Mouse (Mus musculus) spleen, embryonic (tissue): ENCODE results near the gene Grik5.
"Not testable (repeated sequence)": the region's sequence is repeated elsewhere in the genome, so short reads cannot be mapped to it uniquely, and the experiment has no call there.

Source experiments
- CTCF ChIA-PET: fragments of 350-600 bp; sonication (Branson Sonifier 250); formaldehyde crosslinking; loops from one replicate; lab custom pipeline; 2022; lab: Charles Lee

Gene Grik5

DNA sequence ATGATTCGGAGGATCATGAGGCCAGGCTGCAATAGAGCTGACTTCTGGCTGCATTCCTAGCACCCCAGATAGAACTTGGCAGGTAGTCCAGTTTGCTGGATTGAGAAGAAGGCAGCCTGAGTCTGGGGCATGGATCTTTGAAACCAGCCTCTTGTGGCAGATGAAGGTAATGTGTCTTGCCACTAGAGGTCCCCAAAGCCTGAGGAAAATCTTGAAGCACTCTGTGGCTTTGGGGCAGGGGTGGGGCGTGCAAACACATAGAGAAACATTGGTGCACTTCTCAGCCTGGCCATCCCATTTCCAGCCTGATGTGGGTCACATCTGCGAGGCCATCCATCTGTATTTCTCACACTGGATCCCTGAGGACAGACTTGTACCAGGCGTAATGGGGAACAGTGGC is 10.4 kb upstream of the Grik5 start:
- CTCF ChIA-PET, result interaction anchor here (0.5 kb wide), 1 partner anchor 162 kb away, joined by 3 read pairs; no protein-coding TSS in a partner anchor

GRCm38 (mm10) chr7:25080431-25080830 is 8.3 kb upstream of the Grik5 start:
- CTCF ChIA-PET, result no interaction called here

- CTCF ChIA-PET, result no interaction called here
Measured at GRCm38 (mm10) chr7:25079496-25080026, 7.4 kb upstream of the Grik5 start.

DNA sequence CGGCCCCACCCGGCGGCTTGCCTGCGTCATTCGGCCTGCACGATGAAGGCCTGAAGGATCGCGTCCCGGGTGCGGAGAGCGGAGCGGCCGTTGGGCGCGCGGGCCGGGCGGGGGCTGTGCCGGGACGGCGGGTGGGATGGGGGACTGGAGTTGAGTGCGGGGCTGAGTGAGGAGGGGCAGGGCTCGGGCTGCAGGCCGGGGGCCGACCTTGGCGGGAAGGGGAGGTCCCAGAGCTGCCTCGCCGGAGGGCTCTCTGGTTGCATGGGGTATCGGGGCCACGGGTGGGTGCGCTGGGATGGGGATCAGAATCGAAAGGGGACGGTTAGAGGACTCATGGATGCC is 5.2 kb upstream of the Grik5 start:
- CTCF ChIA-PET, result no interaction called here

DNA sequence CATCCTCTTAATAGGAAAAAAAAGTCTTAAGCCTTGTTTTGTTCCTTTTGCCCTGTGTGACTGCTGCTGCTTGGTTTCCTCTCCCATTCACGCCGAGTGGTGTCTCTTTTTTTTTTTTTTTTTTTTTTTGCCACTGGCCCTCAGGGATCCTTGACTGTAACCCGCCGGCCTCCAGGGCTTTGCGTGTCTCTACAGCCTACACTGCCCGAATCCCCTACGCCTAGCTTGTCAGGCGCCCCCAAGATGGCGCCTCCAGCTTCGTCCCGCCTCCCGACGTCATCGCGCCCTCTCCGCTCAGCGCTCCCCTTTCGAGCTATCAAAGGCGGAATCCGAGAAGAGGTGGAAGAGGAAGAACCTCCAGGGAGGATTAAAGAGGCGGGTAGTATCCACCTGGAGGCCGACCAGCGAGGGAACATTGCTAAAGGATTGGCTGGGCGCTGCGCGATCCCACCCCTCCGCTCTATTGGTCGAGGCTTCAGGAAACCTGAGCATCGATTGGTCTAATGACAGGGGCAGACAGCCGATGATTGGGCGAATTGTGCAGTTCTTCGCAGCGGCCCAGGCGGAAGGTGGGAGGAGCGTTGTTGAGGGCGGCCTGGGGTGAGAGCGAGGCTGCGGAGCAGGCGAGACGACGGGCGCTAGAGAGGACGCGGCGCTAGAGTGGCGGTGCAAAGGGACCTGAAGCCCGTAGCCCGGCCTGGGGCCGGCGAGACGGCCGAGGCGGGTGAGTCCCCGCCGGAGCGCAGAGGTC is 4.7 kb upstream of the Grik5 start:
- CTCF ChIA-PET, result interaction anchor here (0.8 kb wide), 1 partner anchor 11 kb away, joined by 5 read pairs; no protein-coding TSS in a partner anchor

GRCm38 (mm10) chr7:25076296-25076662 is 4.1 kb upstream of the Grik5 start:
- CTCF ChIA-PET, result interaction anchor here (0.8 kb wide), 1 partner anchor 12 kb away, joined by 5 read pairs; no protein-coding TSS in a partner anchor

GRCm38 (mm10) chr7:25073924-25074323 is 1.8 kb upstream of the Grik5 start:
- CTCF ChIA-PET, result interaction anchor here (0.6 kb wide), 1 partner anchor 263 kb away, joined by 3 read pairs; no protein-coding TSS in a partner anchor

- CTCF ChIA-PET, result no interaction called here
Measured at GRCm38 (mm10) chr7:25072716-25073390, 707 bp upstream of the Grik5 start.

DNA sequence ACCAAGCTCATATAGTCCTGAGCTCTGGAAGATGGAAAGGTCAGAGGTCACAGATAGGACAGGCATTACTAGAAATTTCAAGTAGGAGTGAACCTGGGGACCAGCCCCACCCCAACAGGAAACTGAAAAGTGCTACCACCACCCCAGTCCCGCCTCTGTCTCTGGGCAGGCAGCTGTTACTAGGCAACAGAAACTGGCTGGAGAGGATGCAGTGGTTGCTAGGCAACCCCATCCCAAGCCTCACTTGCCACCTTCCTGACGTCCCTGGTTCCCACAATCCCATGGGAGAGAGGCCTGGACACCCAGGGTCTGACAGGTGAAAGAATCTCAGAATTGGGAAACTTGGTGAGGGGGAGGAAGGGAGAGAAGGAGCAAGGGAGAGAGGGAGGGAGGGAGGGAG is 3.4 kb downstream of the Grik5 start:
- CTCF ChIA-PET, result no interaction called here

DNA sequence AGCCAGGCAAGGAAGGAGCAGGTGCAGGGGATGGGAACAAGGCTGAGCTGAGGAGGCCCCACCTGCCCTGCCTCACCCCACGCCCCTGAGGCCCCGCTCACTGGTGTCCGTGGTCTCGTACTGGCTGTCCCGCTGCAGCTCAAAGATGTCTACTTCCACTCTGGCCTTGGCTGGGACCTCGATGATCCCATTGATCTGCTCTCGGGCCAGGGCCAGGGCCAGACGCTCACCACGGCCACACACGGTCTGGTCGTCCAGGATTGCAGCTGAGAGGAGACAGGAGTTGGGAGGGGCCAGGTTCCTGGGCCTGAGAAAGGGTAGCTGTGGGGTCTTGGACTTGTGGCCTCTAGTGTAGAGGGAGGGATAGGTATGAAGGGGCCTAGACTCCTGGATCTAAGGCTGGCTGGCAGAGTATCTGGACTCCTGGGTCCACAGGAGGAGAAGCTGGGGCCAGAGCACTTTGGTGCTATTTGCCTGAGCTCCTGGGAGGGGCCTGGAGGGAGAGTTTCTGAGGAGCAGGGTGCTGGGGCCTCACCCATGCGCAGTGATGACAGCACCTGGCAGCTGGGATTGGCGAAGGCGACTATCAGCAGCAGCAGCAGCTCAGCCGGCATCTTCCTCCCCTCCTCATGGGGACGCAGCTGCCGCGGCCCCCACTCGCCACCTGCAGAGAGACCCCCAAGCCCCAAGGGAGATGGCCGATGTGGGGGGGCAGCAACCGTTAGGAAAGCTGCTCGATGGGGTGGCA is 4.1 kb downstream of the Grik5 start:
- CTCF ChIA-PET, result no interaction called here

- CTCF ChIA-PET, result no interaction called here
Measured at GRCm38 (mm10) chr7:25067338-25067737, 4.8 kb downstream of the Grik5 start.

DNA sequence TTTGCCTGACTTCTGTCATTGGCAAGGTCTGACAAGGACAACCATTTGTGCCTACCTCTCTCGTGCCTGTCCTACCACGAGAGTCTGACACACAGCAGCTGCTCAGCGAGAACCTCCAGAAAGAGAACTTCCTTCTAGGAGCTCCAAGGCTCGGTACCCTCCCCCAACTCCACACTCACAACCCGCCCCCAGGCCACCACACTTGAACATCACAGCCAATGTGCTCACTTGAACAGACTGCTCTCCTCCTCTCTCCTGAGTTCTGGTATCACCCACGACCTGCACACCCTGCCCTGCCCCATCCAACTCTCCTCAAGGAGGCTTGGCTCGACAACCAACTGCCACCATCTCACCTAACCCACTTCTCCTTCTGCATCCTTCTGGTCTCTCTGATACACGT is 8.2 kb downstream of the Grik5 start:
- CTCF ChIA-PET, result no interaction called here

- CTCF ChIA-PET, result no interaction called here
Measured at GRCm38 (mm10) chr7:25063346-25063745, 8.8 kb downstream of the Grik5 start.

GRCm38 (mm10) chr7:25058836-25059235 is 13.3 kb downstream of the Grik5 start:
- CTCF ChIA-PET, result no interaction called here

GRCm38 (mm10) chr7:25058394-25058793 is 13.8 kb downstream of the Grik5 start:
- CTCF ChIA-PET, result no interaction called here

DNA sequence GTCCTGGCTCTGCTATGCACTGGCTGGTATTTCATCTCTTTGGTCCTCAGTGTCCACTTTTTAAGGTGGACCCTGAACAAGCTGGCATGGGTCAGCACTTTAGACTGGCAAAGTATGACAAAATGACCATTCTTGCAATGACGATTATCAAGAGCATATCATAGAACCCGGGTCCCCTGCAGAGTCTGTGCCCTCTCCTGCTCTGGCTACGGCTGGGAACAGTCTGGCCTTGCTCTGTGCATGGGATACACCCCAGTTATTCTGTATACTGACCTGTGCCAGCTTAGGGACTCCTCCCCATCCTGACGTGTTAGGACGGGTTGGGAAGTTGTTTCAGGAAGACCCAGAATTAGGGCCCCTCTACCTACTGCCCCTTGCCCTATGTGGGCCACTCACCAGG is 14.3 kb downstream of the Grik5 start:
- CTCF ChIA-PET, result no interaction called here

DNA sequence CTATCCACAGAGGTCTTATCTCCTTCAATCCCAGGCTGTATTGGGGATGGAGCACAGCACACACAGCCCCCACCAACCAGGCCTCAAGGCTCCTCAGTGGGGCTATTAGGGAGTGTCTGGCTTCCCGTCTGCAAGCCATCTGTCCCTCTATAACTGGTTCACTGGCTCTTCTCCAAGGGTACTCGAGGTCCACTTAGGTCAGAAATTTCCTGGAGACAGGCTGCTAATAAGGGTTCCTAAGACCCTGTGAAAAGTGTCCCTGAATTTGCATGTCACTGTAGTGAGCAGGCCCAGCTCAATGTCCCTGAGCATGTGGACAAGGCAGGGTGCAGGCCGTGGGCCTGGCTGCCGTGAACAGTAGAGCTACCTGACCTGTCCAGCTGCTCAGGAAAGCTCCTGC is 15.2 kb downstream of the Grik5 start:
- CTCF ChIA-PET, result no interaction called here

- CTCF ChIA-PET, result no interaction called here
Measured at GRCm38 (mm10) chr7:25052587-25052986, 19.6 kb downstream of the Grik5 start.

DNA sequence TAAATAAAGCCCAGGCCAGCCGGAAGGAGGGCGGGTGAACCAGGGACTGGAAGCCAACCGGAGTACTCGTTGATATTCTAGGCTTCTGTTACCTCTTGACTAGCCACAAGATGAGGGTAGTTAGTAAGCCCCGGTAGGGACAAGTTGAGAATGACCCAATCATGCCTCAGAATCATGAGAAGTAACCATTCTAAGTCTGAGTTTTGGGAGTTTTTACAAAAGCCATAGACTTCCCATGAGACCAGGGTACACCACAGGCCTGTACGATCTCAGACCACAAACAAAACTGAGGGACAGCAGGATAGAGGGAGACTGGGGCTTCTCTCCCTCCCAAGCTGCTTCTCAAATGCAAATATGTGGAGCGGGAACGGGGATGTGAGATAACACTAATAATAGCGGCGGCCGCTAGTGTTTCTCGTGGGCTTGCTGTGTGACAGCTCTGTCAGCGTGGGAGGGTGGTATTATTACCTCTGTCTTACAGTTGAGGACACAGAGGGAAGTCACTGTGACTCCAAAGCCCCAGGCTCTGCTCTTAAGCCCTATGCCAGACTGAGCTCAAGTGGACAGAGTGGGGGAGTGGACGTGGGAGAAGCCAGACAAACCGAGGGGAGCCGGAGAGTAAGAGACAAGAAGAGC is 22.7 kb downstream of the Grik5 start:
- CTCF ChIA-PET, result interaction anchor here (0.8 kb wide), 1 partner anchor 175 kb away, joined by 9 read pairs; no protein-coding TSS in a partner anchor

- CTCF ChIA-PET, result no interaction called here
Measured at GRCm38 (mm10) chr7:25047363-25047762, 24.8 kb downstream of the Grik5 start.

DNA sequence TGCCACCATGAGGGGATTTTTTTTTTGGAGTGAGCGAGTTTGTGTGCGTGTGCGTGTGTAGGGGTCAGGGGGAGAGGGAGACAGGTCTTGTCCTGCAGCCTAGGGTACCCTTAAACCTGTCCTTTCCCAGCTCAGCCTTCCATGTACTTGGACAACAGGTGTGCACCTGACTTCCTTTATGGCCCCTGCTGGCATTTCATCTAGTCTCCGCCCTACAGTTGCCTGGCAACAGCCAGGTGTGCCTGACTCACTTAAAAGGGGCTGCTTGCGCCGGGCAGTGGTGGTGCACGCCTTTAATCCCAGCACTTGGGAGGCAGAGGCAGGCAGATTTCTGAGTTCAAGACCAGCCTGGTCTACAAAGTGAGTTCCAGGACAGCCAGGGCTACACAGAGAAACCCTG is 27.5 kb downstream of the Grik5 start:
- CTCF ChIA-PET, result not testable (repeated sequence)

DNA sequence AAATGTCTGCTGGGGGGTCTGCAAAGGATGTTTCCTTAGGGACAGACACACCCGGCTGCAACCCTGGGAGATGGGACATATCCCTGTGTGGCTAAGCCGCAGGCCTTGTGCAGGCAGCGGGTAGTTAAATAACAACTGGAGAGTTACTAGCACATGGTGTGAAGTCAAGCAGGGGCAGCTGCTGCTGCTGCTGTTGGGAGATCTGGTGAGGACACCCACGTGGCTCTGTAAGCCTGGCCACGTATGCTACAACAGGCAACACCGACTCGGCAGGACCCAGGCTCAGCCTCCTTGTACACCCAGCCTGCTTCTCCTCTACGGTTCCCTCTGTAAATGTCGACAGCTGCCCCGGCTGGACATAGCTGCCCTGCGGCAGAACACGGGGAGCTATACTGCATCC is 30.2 kb downstream of the Grik5 start:
- CTCF ChIA-PET, result no interaction called here
